Mouse (Mus musculus): ENCODE results near the gene Slc44a1. TPM values are rescaled to one million over a fixed set of nuclear protein-coding genes. Genes with fewer than 3 reads are reported as not detected.

Gene Slc44a1
- polyA plus RNA-seq, 1 experiment from 2014 or later: 17.6 TPM

DNA sequence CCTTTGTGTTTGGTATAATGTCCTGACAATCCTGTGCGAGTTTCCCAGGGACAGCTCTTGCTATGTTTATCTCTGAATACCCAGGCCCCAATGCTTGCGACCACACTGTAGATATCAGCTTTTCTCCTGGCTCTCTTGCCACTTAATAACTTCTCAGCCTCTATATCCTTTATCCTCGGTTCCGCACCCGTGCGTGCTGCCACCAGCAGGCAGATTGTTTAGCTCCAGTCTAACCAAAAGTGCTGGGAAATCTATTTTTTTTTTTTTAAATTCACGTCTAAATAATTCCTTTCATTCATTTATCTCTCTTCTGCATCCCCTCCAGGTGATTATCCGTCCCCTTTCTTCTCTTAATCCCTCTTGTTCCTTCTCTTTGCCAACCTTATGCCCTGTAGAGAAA is 82.4 kb downstream of the Slc44a1 start:
- WGBS: 47% methylated on average over 8 of the region's 8 CpGs
- H3K9ac ChIP-seq (replicated peaks): no peak overlapping the region

DNA sequence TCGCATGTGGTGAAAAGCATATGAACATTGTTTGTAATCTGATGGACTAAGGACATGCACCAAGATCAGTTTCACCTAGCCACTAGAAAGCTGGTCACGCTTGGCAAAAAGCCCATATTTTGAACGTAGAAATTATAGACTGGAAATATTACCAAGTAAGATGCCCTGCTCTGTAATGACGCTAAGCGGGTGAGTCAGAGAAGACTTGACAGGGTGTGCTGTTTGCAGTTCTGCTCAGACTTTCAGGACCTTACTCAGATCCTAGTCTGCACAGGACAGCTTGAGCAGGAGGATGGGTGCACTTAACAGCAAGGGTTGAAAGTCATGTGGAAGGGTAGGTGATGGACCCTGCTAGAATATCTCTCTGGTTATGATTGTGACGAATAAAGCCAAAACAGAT is 85.3 kb downstream of the Slc44a1 start:
- Histone ChIP-seq H3K4me2 (replicated peaks) (no peak overlapping the region), H3K27ac (replicated peaks) (no peak overlapping the region), H3K4me3 (no peak overlapping the region), H3K27me3 (no peaks in the 10 kb centered on the region), H3K4me1 (peaks cover 5% of the 10 kb centered on the region; the same call in 1 of the 2 replicates), H3K9me3 (no peaks in the 10 kb centered on the region), H3K36me3 (no peaks in the 10 kb centered on the region), H3K9ac (replicated peaks) (no peak overlapping the region)
- WGBS: 91% methylated on average over 6 of the region's 6 CpGs
- ATAC-seq (ENCODE audit: low FRiP score, low read depth): no peak

More for the DNA sequence above, 82.4 kb downstream of the Slc44a1 start:
- no peaks in the 10 kb centered on the region for H3K9me3 ChIP-seq
- no peak overlapping the region for H3K4me2 ChIP-seq (replicated peaks)
- H3K27ac ChIP-seq (replicated peaks): no peak overlapping the region
- peaks cover 5% of the 10 kb centered on the region; the same call in 1 of the 2 replicates for H3K4me1 ChIP-seq
- no peak for ATAC-seq (ENCODE audit: low FRiP score, low read depth)
- no peak overlapping the region for H3K4me3 ChIP-seq
- no peaks in the 10 kb centered on the region for H3K36me3 ChIP-seq
- no peaks in the 10 kb centered on the region for H3K27me3 ChIP-seq

DNA sequence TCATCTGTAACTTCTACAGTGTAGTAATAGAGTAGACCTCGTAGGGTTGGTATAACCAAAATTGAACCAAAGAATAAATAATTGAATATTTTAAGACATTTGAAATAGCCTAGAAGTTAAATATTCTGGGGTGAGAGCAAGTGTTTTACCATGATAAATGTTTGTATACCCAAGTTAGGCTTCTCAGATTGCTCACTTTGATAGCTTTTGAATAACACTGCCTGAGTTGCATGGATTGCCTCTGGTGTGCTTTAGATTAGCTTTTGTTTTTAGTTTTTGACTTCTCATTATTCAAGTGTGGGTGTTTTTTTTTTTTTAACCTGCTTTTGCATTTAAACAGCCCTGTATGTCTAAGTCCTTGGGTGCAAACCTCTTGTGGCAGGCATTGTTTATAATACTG is 85.8 kb downstream of the Slc44a1 start:
- Histone ChIP-seq H3K4me1 (peaks cover 5% of the 10 kb centered on the region; the same call in 1 of the 2 replicates), H3K27ac (replicated peaks) (no peak overlapping the region), H3K9ac (replicated peaks) (no peak overlapping the region), H3K27me3 (no peaks in the 10 kb centered on the region), H3K36me3 (no peaks in the 10 kb centered on the region), H3K4me3 (no peak overlapping the region), H3K4me2 (replicated peaks) (no peak overlapping the region), H3K9me3 (no peaks in the 10 kb centered on the region)
- ATAC-seq (ENCODE audit: low FRiP score, low read depth): no peak
- WGBS: 87% methylated on average over 1 of the region's 1 CpGs

DNA sequence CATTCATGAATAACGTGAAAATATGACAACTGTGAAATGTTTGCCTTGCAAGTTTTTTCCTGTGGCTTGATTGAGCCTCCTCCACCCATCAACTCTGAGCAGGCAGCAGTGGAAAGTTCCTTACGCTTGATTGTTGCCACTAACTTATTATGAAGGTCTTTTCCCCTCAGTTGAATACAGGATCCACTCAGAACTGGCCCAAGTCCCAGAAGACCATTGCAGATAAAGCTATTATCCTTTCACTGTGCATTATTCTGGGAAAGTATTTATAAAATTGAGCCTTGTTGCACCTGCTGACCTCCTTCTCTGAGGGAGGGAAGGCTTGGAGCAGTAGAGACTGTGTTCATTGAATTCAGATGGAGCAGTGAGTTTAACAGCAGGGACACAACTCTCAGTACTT is 86.2 kb downstream of the Slc44a1 start:
- no peak overlapping the region for H3K27ac ChIP-seq (replicated peaks)
- H3K9ac ChIP-seq (replicated peaks): no peak overlapping the region
- peaks cover 5% of the 10 kb centered on the region; the same call in 1 of the 2 replicates for H3K4me1 ChIP-seq

DNA sequence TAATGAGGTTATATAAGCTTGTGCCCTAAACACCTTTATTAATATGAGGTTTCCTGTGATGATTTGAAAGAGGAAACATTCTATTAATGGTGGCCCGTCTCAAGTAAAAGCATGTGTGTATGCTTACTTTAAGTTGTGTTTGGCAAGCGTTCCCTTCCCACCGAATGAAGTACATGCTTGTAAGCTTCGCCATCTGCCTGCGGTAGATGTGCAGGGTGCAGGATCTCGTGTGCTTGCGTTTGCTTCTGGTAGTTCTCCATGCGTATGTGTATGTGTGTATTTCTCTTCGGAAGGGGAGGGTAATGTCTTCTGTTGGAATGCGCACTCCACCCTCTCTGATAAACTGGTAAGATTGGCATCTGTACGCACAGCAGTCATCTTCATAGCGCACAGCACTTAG is 95.6 kb downstream of the Slc44a1 start:
- no peak overlapping the region for H3K4me2 ChIP-seq (replicated peaks)
- H3K4me1 ChIP-seq: no peaks in the 10 kb centered on the region

More for the DNA sequence above, 86.2 kb downstream of the Slc44a1 start:
- Histone ChIP-seq H3K27me3 (no peaks in the 10 kb centered on the region), H3K36me3 (no peaks in the 10 kb centered on the region), H3K9me3 (no peaks in the 10 kb centered on the region), H3K4me3 (no peak overlapping the region), H3K4me2 (replicated peaks) (no peak overlapping the region)
- 64% methylated on average over 2 of the region's 2 CpGs for WGBS
- no peak for ATAC-seq (ENCODE audit: low FRiP score, low read depth)

DNA sequence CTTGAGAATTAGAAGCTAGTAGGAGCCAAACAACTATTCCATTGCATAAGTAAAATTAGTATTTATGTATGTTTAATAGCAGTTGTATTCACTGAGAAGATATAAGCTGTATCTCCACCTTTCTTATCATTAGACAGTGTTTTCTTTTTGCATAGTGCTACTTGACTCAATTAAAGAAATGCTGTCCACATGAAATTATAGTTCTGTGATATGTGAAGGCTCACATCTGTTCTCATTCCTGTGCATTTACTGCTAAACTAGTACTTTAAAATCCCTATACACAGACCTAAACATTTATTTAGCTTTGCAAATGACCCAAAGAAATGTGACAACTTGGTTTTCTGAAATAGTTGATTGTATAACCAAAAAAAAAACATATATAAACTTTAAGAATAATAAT is 96.9 kb downstream of the Slc44a1 start:
- Histone ChIP-seq H3K9me3 (no peaks in the 10 kb centered on the region), H3K4me3 (no peak overlapping the region), H3K36me3 (no peaks in the 10 kb centered on the region), H3K9ac (replicated peaks) (no peak overlapping the region), H3K4me1 (no peaks in the 10 kb centered on the region), H3K4me2 (replicated peaks) (no peak overlapping the region), H3K27ac (replicated peaks) (no peak overlapping the region), H3K27me3 (no peaks in the 10 kb centered on the region)
- no peak for ATAC-seq (ENCODE audit: low FRiP score, low read depth)

More for the DNA sequence above, 95.6 kb downstream of the Slc44a1 start:
- H3K27ac ChIP-seq (replicated peaks): no peak overlapping the region
- WGBS: 94% methylated on average over 12 of the region's 12 CpGs
- no peak for ATAC-seq (ENCODE audit: low FRiP score, low read depth)
- no peaks in the 10 kb centered on the region for H3K36me3 ChIP-seq
- H3K9ac ChIP-seq (replicated peaks): no peak overlapping the region
- H3K9me3 ChIP-seq: no peaks in the 10 kb centered on the region
- no peaks in the 10 kb centered on the region for H3K27me3 ChIP-seq
- no peak overlapping the region for H3K4me3 ChIP-seq

DNA sequence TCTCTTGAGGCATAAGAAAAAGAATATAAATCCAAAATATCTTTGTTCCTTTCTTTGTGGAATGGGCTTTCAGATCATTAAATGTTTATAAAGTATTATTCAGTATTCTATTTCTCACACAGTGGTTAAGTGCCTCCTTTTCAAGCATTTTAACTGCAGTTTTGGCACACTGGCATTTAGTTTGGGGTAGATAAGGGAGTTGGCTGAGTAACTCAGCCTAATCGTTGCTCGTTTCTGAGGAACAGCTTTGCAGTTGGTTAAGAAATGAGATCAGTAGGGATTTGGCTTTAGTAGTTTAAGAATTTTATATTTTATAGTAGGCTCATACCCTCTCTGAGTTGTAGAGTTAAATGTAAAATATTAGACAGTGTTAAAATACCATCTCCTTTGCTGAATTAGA is 97.3 kb downstream of the Slc44a1 start:
- Histone ChIP-seq H3K36me3 (no peaks in the 10 kb centered on the region), H3K4me1 (no peaks in the 10 kb centered on the region), H3K4me3 (no peak overlapping the region), H3K9me3 (no peaks in the 10 kb centered on the region), H3K27me3 (no peaks in the 10 kb centered on the region), H3K9ac (replicated peaks) (no peak overlapping the region), H3K27ac (replicated peaks) (no peak overlapping the region), H3K4me2 (replicated peaks) (no peak overlapping the region)
- 92% methylated on average over 2 of the region's 2 CpGs for WGBS
- ATAC-seq (ENCODE audit: low FRiP score, low read depth): no peak

DNA sequence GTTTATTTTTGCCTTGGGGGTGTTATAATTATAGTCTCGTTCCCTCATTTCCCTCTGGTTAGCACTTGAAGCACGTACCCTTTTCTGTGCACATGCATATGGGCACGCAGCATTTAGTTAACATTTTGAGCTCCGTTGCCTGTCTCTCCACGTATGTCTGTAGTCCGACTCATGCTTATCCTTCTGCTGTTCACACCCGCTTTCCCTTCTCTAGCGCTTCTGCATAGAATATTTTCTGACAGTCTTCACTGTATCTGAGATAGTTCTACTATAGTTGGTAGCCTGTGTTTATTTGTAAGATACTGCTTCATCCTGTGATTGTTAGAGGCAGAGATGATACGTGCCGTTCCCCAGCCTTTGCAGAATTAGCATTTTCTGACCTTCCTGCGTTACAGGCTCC is 98.4 kb downstream of the Slc44a1 start:
- no peak overlapping the region for H3K4me3 ChIP-seq
- H3K27me3 ChIP-seq: no peaks in the 10 kb centered on the region
- WGBS: 92% methylated on average over 11 of the region's 11 CpGs
- no peak overlapping the region for H3K9ac ChIP-seq (replicated peaks)
- no peaks in the 10 kb centered on the region for H3K4me1 ChIP-seq
- no peaks in the 10 kb centered on the region for H3K9me3 ChIP-seq
- no peak for ATAC-seq (ENCODE audit: low FRiP score, low read depth)
- no peaks in the 10 kb centered on the region for H3K36me3 ChIP-seq
- H3K4me2 ChIP-seq (replicated peaks): no peak overlapping the region
- no peak overlapping the region for H3K27ac ChIP-seq (replicated peaks)

DNA sequence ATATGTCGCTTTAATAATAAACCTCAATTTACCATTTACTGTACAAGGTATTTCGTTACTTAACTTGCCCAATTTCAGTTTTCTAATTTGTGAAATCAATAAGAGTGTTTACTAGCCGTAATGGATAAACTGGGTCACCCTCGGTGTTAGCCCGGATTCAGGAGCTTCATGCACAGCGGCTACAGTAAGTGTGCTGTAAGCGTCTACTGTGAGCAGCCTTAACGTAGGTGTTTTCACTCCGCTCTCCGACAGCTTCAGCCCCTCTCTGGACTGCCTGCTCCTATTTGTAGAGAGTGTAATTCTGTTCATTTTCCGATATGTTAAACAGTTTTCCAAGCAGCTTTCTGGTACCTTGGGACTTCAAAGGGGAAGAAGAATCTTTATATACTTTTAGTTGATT is 99.7 kb downstream of the Slc44a1 start:
- Histone ChIP-seq H3K4me3 (no peak overlapping the region), H3K4me1 (no peaks in the 10 kb centered on the region), H3K4me2 (replicated peaks) (no peak overlapping the region), H3K36me3 (no peaks in the 10 kb centered on the region), H3K9me3 (no peaks in the 10 kb centered on the region), H3K27me3 (no peaks in the 10 kb centered on the region), H3K27ac (replicated peaks) (no peak overlapping the region), H3K9ac (replicated peaks) (no peak overlapping the region)
- 93% methylated on average over 11 of the region's 11 CpGs for WGBS
- no peak for ATAC-seq (ENCODE audit: low FRiP score, low read depth)

DNA sequence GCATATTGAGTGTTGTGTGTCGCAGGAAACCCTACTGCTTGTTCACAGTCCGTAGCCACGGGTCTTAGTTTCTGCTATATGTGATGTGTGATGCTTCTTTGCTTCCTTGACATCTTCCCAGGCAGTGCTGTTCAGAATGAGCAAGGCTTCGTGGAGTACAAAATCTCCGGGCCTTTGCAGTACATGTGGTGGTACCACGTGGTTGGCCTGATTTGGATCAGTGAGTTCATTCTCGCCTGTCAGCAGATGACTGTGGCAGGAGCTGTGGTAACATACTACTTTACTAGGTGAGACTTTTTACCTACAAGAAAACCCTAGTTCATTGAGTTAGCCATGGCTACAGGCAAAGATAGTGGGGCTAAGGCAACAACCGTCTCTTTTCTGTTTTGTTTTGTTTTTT is 103.2 kb downstream of the Slc44a1 start:
- H3K27ac ChIP-seq (replicated peaks): no peak overlapping the region
- no peak overlapping the region for H3K4me2 ChIP-seq (replicated peaks)
- 0 out of 2 replicates have a peak, but pooled peaks cover 2% of the 10 kb centered on the region for H3K36me3 ChIP-seq
- H3K9me3 ChIP-seq: no peaks in the 10 kb centered on the region
- H3K4me1 ChIP-seq: no peaks in the 10 kb centered on the region
- no peak overlapping the region for H3K9ac ChIP-seq (replicated peaks)
- H3K27me3 ChIP-seq: no peaks in the 10 kb centered on the region
- no peak overlapping the region for H3K4me3 ChIP-seq
- WGBS: 87% methylated on average over 8 of the region's 8 CpGs
- ATAC-seq (ENCODE audit: low FRiP score, low read depth): no peak

DNA sequence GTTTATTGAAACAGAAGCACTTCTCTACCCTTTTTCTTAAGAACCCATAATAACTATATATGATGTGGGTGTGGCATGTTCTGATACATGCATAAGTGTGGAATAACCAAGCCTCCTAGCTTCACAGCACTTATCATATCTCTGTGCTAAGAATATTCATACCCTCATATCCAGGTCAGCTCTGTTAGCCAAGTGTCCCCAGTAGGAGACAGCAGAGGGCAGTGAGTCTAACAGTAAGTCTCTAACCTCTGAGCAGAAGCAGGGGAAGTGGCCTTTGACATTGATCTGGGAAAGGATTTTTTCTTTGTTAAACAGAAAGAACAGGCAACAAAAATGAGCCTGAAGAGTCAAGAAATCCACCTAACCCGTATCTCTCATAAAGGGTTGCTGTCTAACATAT is 104.7 kb downstream of the Slc44a1 start:
- no peak for ATAC-seq (ENCODE audit: low FRiP score, low read depth)
- WGBS: 100% methylated on average over 1 of the region's 1 CpGs

DNA sequence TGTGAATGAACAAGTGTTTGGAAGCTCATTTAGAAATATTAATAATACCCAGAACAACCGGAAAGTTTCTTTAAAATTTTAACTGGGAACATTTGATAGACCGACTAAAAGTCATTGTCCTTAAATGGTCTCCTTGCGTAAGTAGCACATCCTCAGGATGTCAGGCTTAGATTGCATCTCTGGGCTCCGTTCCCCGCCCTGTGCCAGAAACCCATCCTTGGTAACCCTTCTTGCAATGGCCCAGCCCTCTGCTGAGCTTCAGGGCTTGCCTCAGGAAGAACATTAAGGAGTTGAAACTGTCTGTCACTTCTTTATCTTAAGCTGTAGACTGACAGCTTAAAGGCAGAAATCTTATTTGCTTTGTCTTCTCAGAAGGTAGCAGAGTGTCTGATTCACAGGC is 107.2 kb downstream of the Slc44a1 start:
- no peaks in the 10 kb centered on the region for H3K27me3 ChIP-seq
- H3K9me3 ChIP-seq: no peaks in the 10 kb centered on the region
- no peak overlapping the region for H3K9ac ChIP-seq (replicated peaks)
- no peaks in the 10 kb centered on the region for H3K4me1 ChIP-seq
- H3K27ac ChIP-seq (replicated peaks): no peak overlapping the region
- no peak overlapping the region for H3K4me3 ChIP-seq
- 93% methylated on average over 5 of the region's 5 CpGs for WGBS
- 0 out of 2 replicates have a peak, but pooled peaks cover 2% of the 10 kb centered on the region for H3K36me3 ChIP-seq
- no peak overlapping the region for H3K4me2 ChIP-seq (replicated peaks)
- ATAC-seq (ENCODE audit: low FRiP score, low read depth): no peak

More for the DNA sequence above, 104.7 kb downstream of the Slc44a1 start:
- Histone ChIP-seq H3K4me1 (no peaks in the 10 kb centered on the region), H3K4me3 (no peak overlapping the region), H3K9me3 (no peaks in the 10 kb centered on the region), H3K27ac (replicated peaks) (no peak overlapping the region), H3K9ac (replicated peaks) (no peak overlapping the region), H3K4me2 (replicated peaks) (no peak overlapping the region), H3K27me3 (no peaks in the 10 kb centered on the region), H3K36me3 (0 out of 2 replicates have a peak, but pooled peaks cover 2% of the 10 kb centered on the region)

DNA sequence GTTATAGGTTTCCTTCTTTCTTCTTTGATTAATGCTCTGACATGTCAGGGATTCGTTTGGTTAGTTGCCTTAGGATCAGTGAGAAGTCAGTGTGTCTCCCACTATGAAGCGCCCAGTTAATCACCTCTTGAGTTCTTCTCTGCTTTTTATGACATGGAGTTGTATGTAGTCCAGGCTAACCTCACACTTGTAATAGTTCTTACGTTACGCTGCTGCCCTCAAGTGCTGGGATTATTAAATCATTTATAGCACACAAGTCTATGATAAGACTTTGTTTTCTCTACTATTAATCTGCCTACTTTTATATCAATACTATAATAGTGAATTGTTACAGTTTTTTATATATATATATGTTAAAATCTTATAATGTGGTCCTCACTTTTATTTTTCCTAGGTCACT is 109.2 kb downstream of the Slc44a1 start:
- Histone ChIP-seq H3K4me3 (no peak overlapping the region), H3K27me3 (no peaks in the 10 kb centered on the region), H3K4me2 (replicated peaks) (no peak overlapping the region), H3K9me3 (no peaks in the 10 kb centered on the region), H3K27ac (replicated peaks) (no peak overlapping the region), H3K36me3 (0 out of 2 replicates have a peak, but pooled peaks cover 2% of the 10 kb centered on the region), H3K9ac (replicated peaks) (no peak overlapping the region), H3K4me1 (no peaks in the 10 kb centered on the region)
- 87% methylated on average over 4 of the region's 4 CpGs for WGBS
- no peak for ATAC-seq (ENCODE audit: low FRiP score, low read depth)

Measured in midbrain, embryonic 12.5 days (tissue).